Mouse (Mus musculus) limb, embryonic 14.5 days (tissue): ENCODE measurements around the gene Adora3. TPM values are rescaled to one million over a fixed set of nuclear protein-coding genes. Genes with fewer than 3 reads are reported as not detected.
A peak's percentile ranks its signal among the peaks of the same experiment; 100 is the strongest.

Source experiments
- ATAC-seq: fragments of 200-750 bp; cut with Nextera tagmentation; 2 replicates; pipeline ENCODE4 v1.8.0; 2017; ENCODE audit warnings: low read depth, moderate number of reproducible peaks, moderate TSS enrichment; ENCODE audit not compliant: low FRiP score
- DNase-seq: peaks from one replicate; pipeline ENCODE4 v3.0.0-alpha.2; 2015; ENCODE audit warnings: low spot score
- H3K27ac ChIP-seq: fragments of 300-500 bp; sonication (generic); replicated peaks from 2 replicates; pipeline ENCODE4 v1.5.1; 2014; ENCODE audit warnings: low read depth, mild to moderate bottlenecking, low read length, moderate library complexity, mixed read lengths
- H3K27me3 ChIP-seq: fragments of 300-500 bp; sonication (generic); 2 replicates; pipeline ENCODE4 v1.6.1; 2014; ENCODE audit warnings: low read length, mixed read lengths; ENCODE audit not compliant: control insufficient read depth, insufficient read depth
- H3K36me3 ChIP-seq: fragments of 300-500 bp; sonication (generic); 2 replicates; pipeline ENCODE4 v1.6.1; 2014; ENCODE audit warnings: mild to moderate bottlenecking, low read length, moderate library complexity, mixed read lengths; ENCODE audit not compliant: control insufficient read depth, insufficient read depth
- H3K4me1 ChIP-seq: fragments of 300-500 bp; sonication (generic); 2 replicates; pipeline ENCODE4 v1.6.1; 2014; ENCODE audit warnings: antibody characterized with exemption, low read length, mixed read lengths; ENCODE audit not compliant: control insufficient read depth, insufficient read depth
- H3K4me2 ChIP-seq: fragments of 300-500 bp; sonication (generic); replicated peaks from 2 replicates; pipeline ENCODE4 v1.6.1; 2014; ENCODE audit warnings: low read depth, mild to moderate bottlenecking, low read length, moderate library complexity; ENCODE audit not compliant: severe bottlenecking
- H3K4me3 ChIP-seq: fragments of 300-500 bp; sonication (generic); replicated peaks from 2 replicates; pipeline ENCODE4 v1.5.1; 2014; ENCODE audit warnings: low read length
- H3K9ac ChIP-seq: fragments of 300-500 bp; sonication (generic); 2 replicates; pipeline ENCODE4 v1.6.1; 2014; ENCODE audit warnings: mild to moderate bottlenecking, low read depth, low read length, moderate library complexity; ENCODE audit not compliant: severe bottlenecking
- H3K9me3 ChIP-seq: fragments of 300-500 bp; sonication (generic); 2 replicates; pipeline ENCODE4 v1.6.1; 2016; ENCODE audit warnings: low read length; ENCODE audit not compliant: control insufficient read depth
- POLR2A ChIP-seq: fragments of 200-500 bp; IDR thresholded peaks from 2 replicates; pipeline ENCODE4 v1.8.0; 2012; ENCODE audit warnings: inconsistent platforms, mild to moderate bottlenecking, moderate library complexity, borderline replicate concordance; ENCODE audit not compliant: insufficient read depth, insufficient read length; ENCODE audit errors: extremely low read depth
- WGBS: fragments of 180-500 bp; shearing (Covaris S2); extraction: QIAGEN DNeasy Blood & Tissue Kit; methylation state at CpG from one replicate; pipeline ENCODE4 v1.1.7; 2014; 5-methylcytosine and 5-hydroxymethylcytosine counted together
- polyA plus RNA-seq, 2 experiments: library from polyadenylated mRNA; depleted of rRNA in 1 of 2; stranded (reverse) in 1 of 2; unstranded in 1 of 2; fragments of >200 nt; fragmentation: Nextera tagmentation in 1 of 2; extraction: Ambion mirVana in 1 of 2; gene quantifications; 2 replicates each; pipeline versions ENCODE4 v1.2.1 to v1.2.3; 2012 to 2014

The Adora3 gene
- polyA plus RNA-seq, 2 experiments = 2.1 to 2.8 TPM

DNA sequence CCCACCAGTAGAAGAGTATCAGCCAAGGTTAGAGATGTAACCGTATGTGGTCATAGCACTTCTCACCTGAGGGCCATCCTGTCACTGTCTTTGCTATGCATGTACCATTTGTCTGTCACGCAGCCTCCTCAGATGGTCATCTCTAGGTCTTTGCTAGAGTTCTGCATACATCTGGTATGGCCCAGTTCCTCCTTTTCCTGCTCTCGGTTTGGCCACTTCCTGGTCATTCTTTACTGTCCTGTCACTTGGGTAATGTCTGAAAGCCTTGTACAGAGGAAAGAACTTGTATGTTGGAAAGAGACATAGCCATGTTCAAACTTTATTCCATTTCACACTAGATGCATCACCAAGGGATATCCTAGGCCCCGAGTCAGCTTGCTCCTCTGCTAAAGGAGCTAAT lies 30.8 kb upstream of the Adora3 start:
- no peaks in the 10 kb centered on the region for H3K27me3 ChIP-seq
- DNase-seq (no peak), ATAC-seq (no peak)
- WGBS = 79% methylated on average over 4 of the region's 4 CpGs
- no peaks in the 10 kb centered on the region for H3K9me3 ChIP-seq
- H3K9ac ChIP-seq = no peak overlapping the region
- H3K36me3 ChIP-seq = no peaks in the 10 kb centered on the region
- H3K4me3 ChIP-seq = no peak overlapping the region
- H3K4me1 ChIP-seq = 0 out of 2 replicates have a peak, but pooled peaks cover 2% of the 10 kb centered on the region
- no peak for TF ChIP-seq POLR2A
- H3K4me2 ChIP-seq = no peak overlapping the region
- H3K27ac ChIP-seq = no peak overlapping the region

DNA sequence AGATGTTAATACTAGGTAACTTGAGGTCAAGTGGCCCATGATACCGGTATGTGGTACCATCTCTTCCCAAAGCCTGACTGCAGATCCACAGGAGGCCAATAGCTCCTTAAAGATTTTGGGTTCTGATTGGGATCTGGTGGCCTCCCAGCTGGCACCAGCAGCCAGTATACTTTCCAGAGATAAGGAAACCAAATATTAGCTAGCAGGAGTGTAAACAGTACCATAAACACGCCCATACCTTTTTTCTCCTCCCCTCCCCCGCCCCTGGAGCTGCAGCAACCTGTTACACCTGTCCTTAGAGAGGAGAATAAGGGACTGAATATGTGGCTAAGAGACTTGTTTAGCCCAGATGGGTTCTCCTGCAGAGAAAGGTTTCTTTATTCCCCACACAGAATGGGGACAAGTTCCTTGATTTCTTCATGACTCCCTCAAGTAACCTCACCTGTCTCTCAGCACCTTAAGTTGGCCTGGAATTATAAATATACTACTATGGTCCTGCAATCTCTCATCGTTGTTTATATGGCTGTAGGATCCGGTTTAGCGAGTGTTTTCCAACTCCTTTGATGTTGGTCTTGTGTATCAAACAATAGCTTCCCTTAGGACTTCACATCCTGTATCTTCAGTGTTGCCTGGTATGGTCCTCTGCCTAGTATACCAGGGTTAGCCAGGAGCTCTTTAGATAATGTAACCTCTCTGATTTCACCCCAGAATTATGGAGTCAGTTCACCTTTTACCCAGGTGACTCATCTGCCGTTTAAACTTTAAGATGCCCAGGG lies 24.2 kb upstream of the Adora3 start:
- no peak for ATAC-seq
- Histone ChIP-seq H3K4me1 (peaks cover 3% of the 10 kb centered on the region), H3K9ac (no peak overlapping the region), H3K36me3 (no peaks in the 10 kb centered on the region), H3K4me3 (no peak overlapping the region), H3K9me3 (no peaks in the 10 kb centered on the region), H3K27ac (no peak overlapping the region), H3K4me2 (no peak overlapping the region), H3K27me3 (no peaks in the 10 kb centered on the region)
- DNase-seq = no peak
- no peak for TF ChIP-seq POLR2A
- WGBS = 60% methylated on average over 7 of the region's 7 CpGs

DNA sequence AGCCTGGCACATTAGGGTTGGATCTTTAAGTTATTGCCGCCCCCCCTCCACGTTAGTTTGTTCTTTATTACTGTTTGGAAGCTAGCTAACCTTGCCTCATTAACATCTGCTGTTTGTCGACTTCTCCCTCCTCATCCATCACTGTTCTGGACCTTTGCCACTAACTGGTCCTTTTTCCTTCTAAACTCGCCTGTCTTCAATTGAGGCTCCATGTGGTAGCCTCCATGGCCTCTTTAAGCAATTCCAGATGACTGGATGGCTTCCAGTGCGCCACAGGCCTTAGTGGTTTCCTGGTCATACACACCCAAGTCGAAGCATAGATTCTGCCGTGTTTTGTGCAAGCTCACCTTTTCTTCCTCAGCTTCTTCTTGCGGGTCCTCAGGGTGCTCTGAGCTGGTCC lies 16.9 kb upstream of the Adora3 start:
- ATAC-seq (peak; percentile 85), DNase-seq (peak; percentile 88)
- no peaks in the 10 kb centered on the region for H3K9me3 ChIP-seq
- H3K9ac ChIP-seq = no peak overlapping the region
- H3K4me3 ChIP-seq = no peak overlapping the region
- no peaks in the 10 kb centered on the region for H3K27me3 ChIP-seq
- WGBS = 21% methylated on average over 8 of the region's 8 CpGs
- no peak for TF ChIP-seq POLR2A
- H3K4me2 ChIP-seq = no peak overlapping the region
- peak overlapping the region; percentile 46; the same call in 1 of the 2 replicates for H3K27ac ChIP-seq
- H3K4me1 ChIP-seq = peaks cover 40% of the 10 kb centered on the region
- no peaks in the 10 kb centered on the region for H3K36me3 ChIP-seq

DNA sequence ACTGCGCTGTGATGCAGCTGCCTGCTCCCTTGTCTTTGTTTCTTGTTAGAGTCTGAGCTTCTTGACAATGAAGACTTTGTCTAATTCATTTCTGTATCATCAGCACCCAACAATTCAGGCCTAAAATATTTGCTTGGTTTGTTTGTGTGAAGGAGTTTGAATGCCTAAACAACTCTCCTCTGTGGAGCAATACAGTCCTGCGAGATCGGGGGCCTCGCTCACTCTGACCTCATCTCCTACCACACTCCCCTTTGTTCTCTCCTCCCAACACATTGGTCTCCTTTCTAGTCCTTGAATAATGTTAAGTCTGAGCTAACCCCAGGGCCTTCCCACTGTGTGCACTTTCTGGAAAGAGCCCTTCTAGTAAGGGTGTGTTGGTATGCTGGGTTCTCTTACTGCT lies 15.9 kb upstream of the Adora3 start:
- no peak for DNase-seq
- ATAC-seq = no peak
- no peak overlapping the region for H3K9ac ChIP-seq
- H3K36me3 ChIP-seq = no peaks in the 10 kb centered on the region
- TF ChIP-seq POLR2A = no peak
- H3K4me3 ChIP-seq = no peak overlapping the region
- WGBS = 77% methylated on average over 4 of the region's 4 CpGs
- peaks cover 38% of the 10 kb centered on the region for H3K4me1 ChIP-seq
- H3K27me3 ChIP-seq = no peaks in the 10 kb centered on the region
- no peak overlapping the region for H3K4me2 ChIP-seq
- H3K9me3 ChIP-seq = no peaks in the 10 kb centered on the region
- no peak overlapping the region for H3K27ac ChIP-seq

DNA sequence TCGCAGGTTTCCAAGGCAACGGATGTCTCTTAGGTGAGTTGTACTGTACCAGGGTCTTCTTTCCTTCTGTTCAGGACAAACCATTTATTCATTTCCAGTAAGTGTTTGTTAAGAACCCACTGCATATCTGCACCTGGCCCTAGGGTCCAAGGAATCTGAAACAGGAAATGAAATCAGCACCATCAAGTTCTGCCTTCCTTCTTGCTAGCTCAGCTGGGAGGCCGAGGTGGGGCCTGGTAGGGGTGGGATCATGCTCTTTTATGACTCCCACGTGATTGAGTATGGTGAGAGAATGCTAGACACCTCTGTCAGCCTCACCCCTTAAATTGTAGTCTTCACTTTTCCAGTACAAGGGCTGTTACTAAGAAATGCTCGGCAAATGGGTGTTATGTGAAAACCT lies 13.1 kb upstream of the Adora3 start:
- no peak overlapping the region for H3K27ac ChIP-seq
- ATAC-seq = no peak
- WGBS = 41% methylated on average over 5 of the region's 5 CpGs

More for the DNA sequence above, 13.1 kb upstream of the Adora3 start:
- no peak for TF ChIP-seq POLR2A
- Histone ChIP-seq H3K36me3 (no peaks in the 10 kb centered on the region), H3K4me2 (no peak overlapping the region), H3K9me3 (no peaks in the 10 kb centered on the region), H3K4me1 (peaks cover 38% of the 10 kb centered on the region), H3K27me3 (no peaks in the 10 kb centered on the region), H3K4me3 (no peak overlapping the region), H3K9ac (no peak overlapping the region)
- DNase-seq = no peak
